Mouse (Mus musculus) gastrocnemius, adult 2 months (tissue): Measurements from ENCODE around the gene Reg4. TPM values are rescaled to one million over a fixed set of nuclear protein-coding genes. Genes with fewer than 3 reads are reported as not detected.
A peak's percentile ranks its signal among the peaks of the same experiment; 100 is the strongest.

Experiments
- DNase-seq: peaks from one replicate; pipeline ENCODE4 v3.0.0; 2022
- H3K27ac ChIP-seq: fragments of 200-600 bp; 2 replicates; pipeline ENCODE4 v1.8.1; 2022; ENCODE audit warnings: mild to moderate bottlenecking
- H3K4me3 ChIP-seq: fragments of 200-600 bp; 2 replicates; pipeline ENCODE4 v1.8.1; 2022; ENCODE audit warnings: mild to moderate bottlenecking, moderate library complexity
- CTCF ChIP-seq: fragments of 200-600 bp; IDR thresholded peaks from 2 replicates; pipeline ENCODE4 v1.8.1; 2022; ENCODE audit warnings: antibody characterized with exemption, mild to moderate bottlenecking, moderate library complexity
- intact Hi-C: fragments of 180-260 bp; cut with DNase I; formaldehyde crosslinking; loops from one replicate; pipeline ENCODE4 v1.15.1; 2025
- total RNA-seq, 2 experiments: library from RNA; stranded (reverse); gene quantifications; 2 replicates each; pipeline ENCODE4 v1.2.3; 2021

Gene Reg4
- total RNA-seq, 2 experiments from 2014 or later = not detected

GRCm38 (mm10) chr3:98245892-98246291 lies 23.9 kb downstream of the Reg4 start:
- no peak for DNase-seq
- Histone ChIP-seq H3K4me3 (no peak overlapping the region), H3K27ac (no peak overlapping the region)
- no peak for TF ChIP-seq CTCF
- intact Hi-C loops = no loop called here

GRCm38 (mm10) chr3:98246985-98247751 lies 25.2 kb downstream of the Reg4 start:
- TF ChIP-seq CTCF = no peak
- H3K27ac ChIP-seq = no peak overlapping the region
- DNase-seq = no peak
- H3K4me3 ChIP-seq = no peak overlapping the region
- intact Hi-C loops = no loop called here

GRCm38 (mm10) chr3:98249378-98249777 lies 27.4 kb downstream of the Reg4 start:
- no peak for DNase-seq
- intact Hi-C loops = no loop called here
- TF ChIP-seq CTCF = no peak

GRCm38 (mm10) chr3:98249833-98250448 lies 28.0 kb downstream of the Reg4 start:
- TF ChIP-seq CTCF = no peak
- no peak for DNase-seq
- H3K4me3 ChIP-seq = no peak overlapping the region
- intact Hi-C loops = no loop called here
- H3K27ac ChIP-seq = no peak overlapping the region

More at GRCm38 (mm10) chr3:98249378-98249777, 27.4 kb downstream of the Reg4 start:
- Histone ChIP-seq H3K4me3 (no peak overlapping the region), H3K27ac (no peak overlapping the region)

GRCm38 (mm10) chr3:98254059-98254458 lies 32.1 kb downstream of the Reg4 start:
- TF ChIP-seq CTCF = no peak
- H3K4me3 ChIP-seq = no peak overlapping the region
- intact Hi-C loops = no loop called here
- H3K27ac ChIP-seq = no peak overlapping the region
- no peak for DNase-seq

- intact Hi-C loops = no loop called here
- no peak overlapping the region for H3K4me3 ChIP-seq
- no peak for DNase-seq
- no peak overlapping the region for H3K27ac ChIP-seq
- no peak for TF ChIP-seq CTCF
These were observed 33.0 kb downstream of the Reg4 start for GRCm38 (mm10) chr3:98254656-98255583.

GRCm38 (mm10) chr3:98258723-98259122 lies 36.8 kb downstream of the Reg4 start:
- H3K4me3 ChIP-seq = no peak overlapping the region
- DNase-seq = no peak
- intact Hi-C loops = no loop called here
- H3K27ac ChIP-seq = peak overlapping the region; percentile 44; the same call in 1 of the 2 replicates
- no peak for TF ChIP-seq CTCF

GRCm38 (mm10) chr3:98259271-98259751 lies 37.4 kb downstream of the Reg4 start:
- H3K4me3 ChIP-seq = no peak overlapping the region
- H3K27ac ChIP-seq = peak overlapping the region; percentile 44
- intact Hi-C loops = no loop called here
- no peak for TF ChIP-seq CTCF
- DNase-seq = peak; percentile 69

GRCm38 (mm10) chr3:98260534-98260933 lies 38.6 kb downstream of the Reg4 start:
- no peak for DNase-seq
- no peak overlapping the region for H3K4me3 ChIP-seq
- intact Hi-C loops = no loop called here
- H3K27ac ChIP-seq = no peak overlapping the region
- TF ChIP-seq CTCF = no peak

- Histone ChIP-seq H3K27ac (no peak overlapping the region), H3K4me3 (no peak overlapping the region)
- intact Hi-C loops = no loop called here
- TF ChIP-seq CTCF = no peak
- DNase-seq = no peak
These were observed 39.5 kb downstream of the Reg4 start for GRCm38 (mm10) chr3:98261415-98261814.

- Histone ChIP-seq H3K4me3 (no peak overlapping the region), H3K27ac (no peak overlapping the region)
- DNase-seq = no peak
- TF ChIP-seq CTCF = no peak
- intact Hi-C loops = no loop called here
These were observed 40.2 kb downstream of the Reg4 start for GRCm38 (mm10) chr3:98262133-98262532.

- no peak overlapping the region for H3K4me3 ChIP-seq
- DNase-seq = no peak
- no peak overlapping the region for H3K27ac ChIP-seq
- TF ChIP-seq CTCF = no peak
- intact Hi-C loops = no loop called here
These were observed 45.3 kb downstream of the Reg4 start for GRCm38 (mm10) chr3:98267249-98267651.
